Mouse (Mus musculus) ES-E14 (cell line): ENCODE measurements around the gene Cul1.

Experiments used
- CHD2 ChIP-seq: IDR thresholded peaks from 2 replicates; pipeline ENCODE4 v1.6.1; 2014; ENCODE audit warnings: mild to moderate bottlenecking, low read depth, low read length, inconsistent platforms
- MAFK ChIP-seq: IDR thresholded peaks from 2 replicates; pipeline ENCODE4 v1.6.1; 2014; ENCODE audit warnings: mild to moderate bottlenecking, low read depth, low read length, inconsistent platforms; ENCODE audit not compliant: insufficient read depth
- ZC3H11A ChIP-seq: IDR thresholded peaks from 2 replicates; pipeline ENCODE4 v1.6.1; 2012; ENCODE audit warnings: low read depth, mild to moderate bottlenecking, inconsistent platforms, low read length, borderline replicate concordance
- ZNF384 ChIP-seq: IDR thresholded peaks from 2 replicates; pipeline ENCODE4 v1.6.1; 2012; ENCODE audit warnings: low read depth, low read length, inconsistent platforms

DNA sequence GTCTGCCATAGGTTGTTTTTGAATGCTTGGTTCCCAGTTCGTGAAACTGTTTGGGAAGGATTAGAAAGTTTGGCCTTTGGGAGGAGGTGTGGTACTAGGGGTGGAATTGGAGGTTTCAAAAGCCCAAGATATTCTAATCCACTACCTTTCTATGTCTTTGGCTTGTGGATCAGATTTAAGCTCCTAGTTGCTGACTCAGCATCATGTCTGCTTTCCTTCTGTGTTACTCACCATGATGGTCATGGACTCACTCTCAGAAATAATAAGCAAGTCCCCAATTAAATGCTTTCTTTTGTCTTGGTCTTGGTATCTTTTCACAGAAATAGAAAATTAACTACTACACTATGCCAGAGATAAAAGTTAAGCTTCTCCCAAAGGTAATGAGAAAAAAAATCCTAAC lies 5.5 kb upstream of the Cul1 start:
- no peak for TF ChIP-seq ZNF384
- TF ChIP-seq ZC3H11A, result no peak
- TF ChIP-seq CHD2, result no peak
- peak; percentile 88 for TF ChIP-seq MAFK
